8 mouse cellular contexts compared by ENCODE assay signal in genomic region chr17:29303087-29303486, GRCm38 (mm10). TPM values are rescaled to one million over a fixed set of nuclear protein-coding genes. Genes with fewer than 3 reads are reported as not detected.
A peak's percentile ranks its signal among the peaks of the same experiment; 100 is the strongest.
DNase-seq lines count a peak whose midpoint lies in the region; TF ChIP-seq lines count a peak whose summit lies in the region.
"Had no signal": no experiment of that assay in that cellular context is flagged by ENCODE, and none has a peak within 500 bp of the region (broad histone marks: within the 10 kb centered on the region; RNA-seq: fewer than 3 reads in every experiment).

No protein-coding gene starts in this region.

- peaks cover 9% of the 10 kb centered on the region for H3K36me3 ChIP-seq in splenic B cell, adult 2 months (ENCODE audit: control insufficient read depth, insufficient read depth, low read length, poor library complexity, severe bottlenecking)

- no peak overlapping the region for H3K27ac ChIP-seq in left cerebral cortex, adult 2 months
- H3K27ac ChIP-seq in cerebellum, adult 2 months (ENCODE audit: insufficient read depth, low read length), result no peak overlapping the region

- no peak overlapping the region for H3K4me3 ChIP-seq in left cerebral cortex, adult 2 months
- H3K4me3 ChIP-seq in cerebellum, adult 2 months (replicated peaks; ENCODE audit: insufficient read depth, low read depth, low read length), result no peak overlapping the region

- no peak for TF ChIP-seq POLR2A in cerebellum, adult 2 months (IDR thresholded peaks at IDR 0.05; ENCODE audit: borderline replicate concordance, insufficient read depth, low read length)

- WGBS in cerebellum, adult 2 months, result 53% methylated on average over 3 of the region's 3 CpGs

- H3K4me1 ChIP-seq in cerebellum, adult 2 months (ENCODE audit: control insufficient read depth, insufficient read depth, low read length), result peaks cover 11% of the 10 kb centered on the region

- no peaks in the 10 kb centered on the region for H3K27me3 ChIP-seq in splenic B cell, adult 2 months (ENCODE audit: control insufficient read depth, insufficient read depth, low read length, poor library complexity, severe bottlenecking)
- no peaks in the 10 kb centered on the region for H3K27me3 ChIP-seq in cerebellum, adult 2 months (ENCODE audit: control insufficient read depth, insufficient read depth, low read length)

- intact Hi-C loops in left cerebral cortex, adult 2 months (cut with DNase I), result no loop called here

- TF ChIP-seq CTCF in left cerebral cortex, adult 2 months (IDR thresholded peaks at IDR 0.05), result peak; percentile 30
- no peak for TF ChIP-seq CTCF in cerebellum, adult 2 months (IDR thresholded peaks at IDR 0.05; ENCODE audit: borderline replicate concordance, insufficient read depth, low read depth, low read length)

- no peak for DNase-seq in left cerebral cortex, adult 2 months (ENCODE audit: extremely low spot score in 1 of 2, low spot score in 2 of 2)
- DNase-seq in left cerebral cortex, adult 8-10 months (ENCODE audit: low spot score in 2 of 2), result no peak
- peak; percentile 51 for DNase-seq in R1 (ENCODE audit: low read depth, low spot score)
- peak; percentile 28 for DNase-seq in embryo, embryonic 9.5 days (ENCODE audit: extremely low spot score)
- DNase-seq in splenic B cell, adult 2 months (ENCODE audit: low read depth, low spot score), result peak; percentile 64
- no peak for DNase-seq in cerebellum, adult 2 months
- no peak for DNase-seq in adrenal gland, adult (ENCODE audit: inconsistent age in 2 of 2, low spot score in 1 of 2)
- DNase-seq: layer of hippocampus, postnatal 36 days had no signal

RNA-seq across cellular contexts. Expression of gene Pi16, which starts 14.4 kb away (rescaled TPM):
- total RNA-seq in left cerebral cortex, adult 2 months (2021), result 1 to 10 TPM; 1.2 to 1.4 TPM
- 1 to 10 TPM; 1.2 to 1.6 (median 1.4) TPM for total RNA-seq in left cerebral cortex, adult 8-10 months (2022)
- polyA plus RNA-seq in cerebellum, adult 2 months (2012; rRNA removed), result 0.75 and 1.0 TPM in 2 replicates

RNA-seq across cellular contexts. Expression of gene BC004004, which starts 34.5 kb away (rescaled TPM):
- total RNA-seq in left cerebral cortex, adult 2 months (2021), result 10 to 100 TPM; 78.9 to 85.0 TPM
- 100 to 1,000 TPM in 3 of 4 experiments, 10 to 100 TPM in 1; 98.1 to 131 (median 114) TPM for total RNA-seq in left cerebral cortex, adult 8-10 months (2022)
- 102 and 111 TPM in 2 replicates for polyA plus RNA-seq in cerebellum, adult 2 months (2012; rRNA removed)

RNA-seq across cellular contexts. Expression of gene Ppil1, which starts 39.1 kb away (rescaled TPM):
- 10 to 100 TPM; 19.8 to 20.0 TPM for total RNA-seq in left cerebral cortex, adult 2 months (2021)
- 10 to 100 TPM; 17.0 to 19.9 (median 19.5) TPM for total RNA-seq in left cerebral cortex, adult 8-10 months (2022)
- 25.1 and 25.3 TPM in 2 replicates for polyA plus RNA-seq in cerebellum, adult 2 months (2012; rRNA removed)

RNA-seq across cellular contexts. Expression of gene Mtch1, which starts 44.6 kb away (rescaled TPM):
- total RNA-seq in left cerebral cortex, adult 2 months (2021), result 100 to 1,000 TPM; 537 to 552 TPM
- 100 to 1,000 TPM; 565 to 601 (median 593) TPM for total RNA-seq in left cerebral cortex, adult 8-10 months (2022)
- polyA plus RNA-seq in cerebellum, adult 2 months (2012; rRNA removed), result 447 and 479 TPM in 2 replicates

RNA-seq across cellular contexts. Expression of gene Fgd2, which starts 57.6 kb away (rescaled TPM):
- 1 to 10 TPM; 5.4 to 7.4 TPM for total RNA-seq in left cerebral cortex, adult 2 months (2021)
- 1 to 10 TPM; 7.5 to 7.9 (median 7.6) TPM for total RNA-seq in left cerebral cortex, adult 8-10 months (2022)
- polyA plus RNA-seq in cerebellum, adult 2 months (2012; rRNA removed), result 5.5 and 5.9 TPM in 2 replicates

Comparison
In these comparisons a context has a peak if more than half of its experiments do, and no peak if none do; other contexts are left out.
1. DNase-seq: peak in R1 (single experiment), embryo, embryonic 9.5 days (single experiment) and splenic B cell, adult 2 months (single experiment); none in left cerebral cortex, adult 2 months (0 of 2), left cerebral cortex, adult 8-10 months (0 of 2), cerebellum, adult 2 months (0 of 2) and adrenal gland, adult (0 of 2).